Mouse (Mus musculus) bone marrow macrophage, adult 2 months (primary cell): ENCODE data around the gene Dscaml1.

ENCODE experiments used
- CTCF ChIP-seq: IDR thresholded peaks from 2 replicates; pipeline ENCODE4 v1.5.1; 2012; ENCODE audit warnings: low read depth, mild to moderate bottlenecking, low read length, moderate library complexity
- POLR2A ChIP-seq: IDR thresholded peaks from 2 replicates; pipeline ENCODE4 v1.6.1; 2012; ENCODE audit warnings: mild to moderate bottlenecking, low read depth, low read length, borderline replicate concordance

DNA sequence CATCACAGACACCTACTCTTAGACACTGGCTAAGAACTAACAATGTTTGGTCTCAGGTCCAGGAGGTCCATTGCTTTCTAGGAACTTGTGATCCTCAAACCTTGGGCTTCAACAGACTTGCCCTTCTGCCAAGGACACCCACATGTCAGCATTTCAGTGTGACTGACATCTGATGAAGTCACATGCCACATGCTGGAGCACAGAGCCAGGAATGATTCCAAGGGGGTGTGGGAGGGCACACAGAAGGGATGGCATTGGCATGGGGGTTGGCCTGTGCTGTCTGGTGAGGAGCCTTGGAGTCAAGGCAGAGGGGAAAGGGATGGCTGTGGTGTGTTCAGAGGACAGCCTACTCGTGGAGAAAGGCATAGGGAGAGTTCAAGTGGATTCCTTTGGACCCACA, 210.9 kb downstream of the Dscaml1 start:
- no peak for TF ChIP-seq CTCF
- no peak for TF ChIP-seq POLR2A
